In the genomic region with DNA sequence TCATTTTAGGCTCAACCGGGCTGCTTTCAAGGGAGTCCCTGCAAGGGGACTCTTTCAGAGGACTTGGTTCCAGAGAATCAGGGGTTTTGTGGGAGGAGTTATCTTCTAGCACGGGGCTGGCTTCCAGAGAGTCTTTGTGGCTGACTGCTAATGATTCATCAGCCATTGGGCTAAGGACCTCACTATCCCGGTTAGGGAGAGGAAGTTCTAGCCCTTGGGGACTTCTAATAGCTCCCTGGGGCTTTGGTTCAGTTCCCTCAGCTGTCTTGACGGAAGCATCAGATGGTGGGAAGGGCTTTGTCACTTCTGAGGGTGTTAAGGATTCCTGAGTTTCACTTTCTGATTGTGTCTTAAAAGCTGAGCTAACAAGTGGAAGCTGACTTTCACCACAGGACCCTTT, we compare ENCODE assay signal across 17 mouse cellular contexts.
A peak's percentile ranks its signal among the peaks of the same experiment; 100 is the strongest.
DNase-seq lines count a peak whose midpoint lies in the region; TF ChIP-seq lines count a peak whose summit lies in the region.
"Had no signal": no experiment of that assay in that cellular context is flagged by ENCODE, and none has a peak within 500 bp of the region (broad histone marks: within the 10 kb centered on the region; RNA-seq: fewer than 3 reads in every experiment).

No protein-coding gene starts in this region.

- TF ChIP-seq RAD21 in CH12.LX (IDR thresholded peaks at IDR 0.05; ENCODE audit: low read depth, low read length) = no peak

- H3K79me2 ChIP-seq in CH12.LX (replicated peaks; ENCODE audit: control insufficient read depth, extremely low read depth, insufficient read depth, poor library complexity, severe bottlenecking) = no peaks in the 10 kb centered on the region

- in situ Hi-C loops in CH12.LX (cut with MboI; ENCODE audit: low pct_ligation_motif_present, low pct_unique_long_range_greater_than_20kb, low sequenced_read_pairs) = no loop called here

- peak overlapping the region; percentile 34 for H3K9ac ChIP-seq in CH12.LX (ENCODE audit: insufficient read depth, low read depth)
- H3K9ac ChIP-seq: forebrain, embryonic 13.5 days; hindbrain, embryonic 13.5 days; intestine, embryonic 15.5 days; lung, embryonic 15.5 days; stomach, embryonic 15.5 days had no signal

- H3K4me3 ChIP-seq in heart, embryonic 10.5 days = no peak overlapping the region
- peak overlapping the region in 2 of 3 experiments; percentile 26 to 50 for H3K4me3 ChIP-seq in CH12.LX (replicated peaks in 1 of 3; ENCODE audit: low read depth in 2 of 3, low read length in 2 of 3, poor library complexity in 1 of 3)
- H3K4me3 ChIP-seq: forebrain, embryonic 13.5 days; hindbrain, embryonic 13.5 days; intestine, embryonic 15.5 days; lung, embryonic 15.5 days; megakaryocyte, embryonic 14.5 days; stomach, embryonic 15.5 days had no signal

- no peak overlapping the region for H3K27ac ChIP-seq in heart, embryonic 10.5 days
- no peak overlapping the region for H3K27ac ChIP-seq in CH12.LX (ENCODE audit: insufficient read depth, low read depth)
- H3K27ac ChIP-seq: forebrain, embryonic 13.5 days; hindbrain, embryonic 13.5 days; intestine, embryonic 15.5 days; lung, embryonic 15.5 days; stomach, embryonic 15.5 days had no signal

- H3K27me3 ChIP-seq in heart, embryonic 10.5 days (ENCODE audit: insufficient read depth, poor library complexity, severe bottlenecking) = no peaks in the 10 kb centered on the region
- no peaks in the 10 kb centered on the region for H3K27me3 ChIP-seq in CH12.LX (replicated peaks)
- H3K27me3 ChIP-seq: forebrain, embryonic 13.5 days; hindbrain, embryonic 13.5 days; intestine, embryonic 15.5 days; lung, embryonic 15.5 days; megakaryocyte, embryonic 14.5 days; stomach, embryonic 15.5 days had no signal

- TF ChIP-seq EP300 in CH12.LX (IDR thresholded peaks at IDR 0.05; ENCODE audit: low read length) = peak; percentile 82

- H3K36me3 ChIP-seq in heart, embryonic 10.5 days = peaks cover 20% of the 10 kb centered on the region
- H3K36me3 ChIP-seq in CH12.LX (replicated peaks in 1 of 2; ENCODE audit: control insufficient read depth in 1 of 2, insufficient read depth in 1 of 2, low read length in 1 of 2) = peaks cover 0 to 24% of the 10 kb centered on the region in 2 experiments
- H3K36me3 ChIP-seq: lung, embryonic 15.5 days had no signal

- TF ChIP-seq POLR2A in CH12.LX (IDR thresholded peaks at IDR 0.05; ENCODE audit: low read depth, low read length) = no peak

- H3K4me2 ChIP-seq in CH12.LX (ENCODE audit: insufficient read depth, low read depth, poor library complexity, severe bottlenecking) = peak overlapping the region; percentile 53
- H3K4me2 ChIP-seq: forebrain, embryonic 13.5 days; hindbrain, embryonic 13.5 days; intestine, embryonic 15.5 days; lung, embryonic 15.5 days; stomach, embryonic 15.5 days had no signal

- dilution Hi-C loops in CH12.LX (cut with MboI; ENCODE audit: extremely low pct_ligation_motif_present, extremely low pct_unique_long_range_greater_than_20kb, low sequenced_read_pairs) = no loop called here

- WGBS in heart, embryonic 10.5 days = 46% methylated on average over 4 of the region's 4 CpGs

- intact Hi-C loops in left cerebral cortex, postnatal 4 days (cut with DNase I) = no loop called here

- DNase-seq in heart, adult 8-10 months (ENCODE audit: low spot score) = peak; percentile 38
- DNase-seq in heart, embryonic 10.5 days (ENCODE audit: low spot score) = no peak
- DNase-seq in 3T3-L1 (ENCODE audit: low read depth, low spot score) = peak; percentile 36
- peak; percentile 65 for DNase-seq in CH12.LX (ENCODE audit: extremely low read depth)
- peak; percentile 20 for DNase-seq in heart, postnatal 4 days
- no peak for DNase-seq in retina, postnatal 1 day
- DNase-seq in left cerebral cortex, postnatal 4 days = no peak
- DNase-seq: adrenal gland, postnatal 25 days; cerebellum, adult 8-10 months; liver; spleen, adult 18-20 months had no signal

- no peaks in the 10 kb centered on the region for H3K9me3 ChIP-seq in heart, embryonic 10.5 days
- H3K9me3 ChIP-seq in CH12.LX (replicated peaks; ENCODE audit: low read length) = no peaks in the 10 kb centered on the region
- H3K9me3 ChIP-seq: forebrain, embryonic 13.5 days; hindbrain, embryonic 13.5 days; intestine, embryonic 15.5 days; lung, embryonic 15.5 days; stomach, embryonic 15.5 days had no signal

- H3K4me1 ChIP-seq in heart, embryonic 10.5 days = no peaks in the 10 kb centered on the region
- H3K4me1 ChIP-seq in CH12.LX (ENCODE audit: control insufficient read depth in 1 of 2, insufficient read depth in 2 of 2) = peaks cover 0 to 17% of the 10 kb centered on the region in 2 experiments; a peak in 3 of 4 replicates
- H3K4me1 ChIP-seq: forebrain, embryonic 13.5 days; hindbrain, embryonic 13.5 days; intestine, embryonic 15.5 days; lung, embryonic 15.5 days; megakaryocyte, embryonic 14.5 days; stomach, embryonic 15.5 days had no signal

- no peak for TF ChIP-seq CTCF in CH12.LX (conservative IDR thresholded peaks at IDR 0.05 in 1 of 2, IDR thresholded peaks at IDR 0.05 in 1 of 2; ENCODE audit: low read depth in 2 of 2, low read length in 2 of 2)

TF ChIP-seq in CH12.LX, 34 proteins besides CTCF, POLR2A, EP300 and RAD21:
- 0 out of 2 replicates have a peak, but pooled peaks have one; percentile 21 for TF ChIP-seq UBTF (IDR thresholded peaks at IDR 0.05; ENCODE audit: low read depth, low read length)
- TF ChIP-seq NRF1 (IDR thresholded peaks at IDR 0.05; ENCODE audit: low read depth, low read length) = 0 out of 2 replicates have a peak, but pooled peaks have one; percentile 12
- peak; percentile 76 for TF ChIP-seq IRF4 (IDR thresholded peaks at IDR 0.05; ENCODE audit: low read depth, low read length)
- no peak for TF ChIP-seq SMC3 (IDR thresholded peaks at IDR 0.05; ENCODE audit: low read depth, low read length)
- no peak for TF ChIP-seq E2F4 (IDR thresholded peaks at IDR 0.05; ENCODE audit: insufficient replicate concordance, low read depth, low read length)
- peak; percentile 97 for TF ChIP-seq ETS1 (conservative IDR thresholded peaks at IDR 0.05; ENCODE audit: low read depth, low read length)
- no peak for TF ChIP-seq USF2 (conservative IDR thresholded peaks at IDR 0.05; ENCODE audit: low read depth, low read length)
- no peak for TF ChIP-seq MEF2A (IDR thresholded peaks at IDR 0.05; ENCODE audit: borderline replicate concordance, low read depth, low read length)
- TF ChIP-seq PAX5 (IDR thresholded peaks at IDR 0.05; ENCODE audit: low read length) = no peak
- TF ChIP-seq POLR2AphosphoS2 (IDR thresholded peaks at IDR 0.05; ENCODE audit: low read depth, low read length) = no peak
- TF ChIP-seq CHD2 (IDR thresholded peaks at IDR 0.05; ENCODE audit: low read length) = 0 out of 2 replicates have a peak, but pooled peaks have one; percentile 47
- peak; percentile 50; the same call in 1 of the 2 replicates for TF ChIP-seq TBP (conservative IDR thresholded peaks at IDR 0.05; ENCODE audit: low read depth, low read length)
- TF ChIP-seq USF1 (IDR thresholded peaks at IDR 0.05; ENCODE audit: low read depth, low read length) = no peak
- TF ChIP-seq SIN3A (IDR thresholded peaks at IDR 0.05; ENCODE audit: low read length) = peak; percentile 72; the same call in 1 of the 2 replicates
- peak; percentile 38; the same call in 1 of the 2 replicates for TF ChIP-seq TCF12 (IDR thresholded peaks at IDR 0.05; ENCODE audit: low read depth, low read length)
- TF ChIP-seq BHLHE40 (IDR thresholded peaks at IDR 0.05; ENCODE audit: low read depth, low read length) = peak; percentile 61; the same call in 1 of the 2 replicates
- TF ChIP-seq JUND (conservative IDR thresholded peaks at IDR 0.05; ENCODE audit: low read depth, low read length) = 0 out of 2 replicates have a peak, but pooled peaks have one; percentile 22
- TF ChIP-seq ZMIZ1 (IDR thresholded peaks at IDR 0.05; ENCODE audit: low read depth, low read length) = 0 out of 2 replicates have a peak, but pooled peaks have one; percentile 36
- TF ChIP-seq MAZ (IDR thresholded peaks at IDR 0.05; ENCODE audit: low read depth, low read length) = 0 out of 2 replicates have a peak, but pooled peaks have one; percentile 22
- peak; percentile 16; the same call in 1 of the 2 replicates for TF ChIP-seq JUN (IDR thresholded peaks at IDR 0.05; ENCODE audit: insufficient read depth, low read depth, low read length)
- peak; percentile 64; the same call in 1 of the 2 replicates for TF ChIP-seq RCOR1 (conservative IDR thresholded peaks at IDR 0.05; ENCODE audit: low read depth, low read length)
- no peak for TF ChIP-seq MAX (IDR thresholded peaks at IDR 0.05; ENCODE audit: low read length)
- no peak for TF ChIP-seq HCFC1 (IDR thresholded peaks at IDR 0.05; ENCODE audit: low read depth, low read length)
- TF ChIP-seq CHD1 (IDR thresholded peaks at IDR 0.05; ENCODE audit: low read depth, low read length) = no peak
- no peak for TF ChIP-seq ZNF384 (IDR thresholded peaks at IDR 0.05; ENCODE audit: low read depth, low read length)
- TF ChIP-seq GABPA (IDR thresholded peaks at IDR 0.05; ENCODE audit: insufficient replicate concordance, low read depth, low read length) = no peak
- TF ChIP-seq KAT2A (IDR thresholded peaks at IDR 0.05; ENCODE audit: insufficient replicate concordance, low read length) = peak; percentile 76; the same call in 1 of the 2 replicates
- TF ChIP-seq MAFK (IDR thresholded peaks at IDR 0.05; ENCODE audit: insufficient replicate concordance, low read length) = 0 out of 2 replicates have a peak, but pooled peaks have one; percentile 24
- TF ChIP-seq NELFE (IDR thresholded peaks at IDR 0.05; ENCODE audit: low read depth, low read length) = no peak
- TF ChIP-seq ELF1 (IDR thresholded peaks at IDR 0.05; ENCODE audit: low read depth, low read length) = 0 out of 2 replicates have a peak, but pooled peaks have one; percentile 11
- TF ChIP-seq ZKSCAN1 (IDR thresholded peaks at IDR 0.05; ENCODE audit: borderline replicate concordance, low read depth, low read length) = no peak
- no peak for TF ChIP-seq ZC3H11A (IDR thresholded peaks at IDR 0.05; ENCODE audit: low read depth, low read length)
- no peak for TF ChIP-seq MXI1 (IDR thresholded peaks at IDR 0.05; ENCODE audit: low read depth, low read length)
- TF ChIP-seq MYC (IDR thresholded peaks at IDR 0.05; ENCODE audit: low read depth, low read length) = no peak

Comparison
In these comparisons a context has a peak if more than half of its experiments do, and no peak if none do; other contexts are left out.
1. DNase-seq: peak in heart, adult 8-10 months (single experiment), 3T3-L1 (single experiment), CH12.LX (single experiment) and heart, postnatal 4 days (single experiment); none in heart, embryonic 10.5 days (single experiment), retina, postnatal 1 day (single experiment) and left cerebral cortex, postnatal 4 days (single experiment).